Mouse (Mus musculus): ENCODE results near the gene Ift81. TPM values are rescaled to one million over a fixed set of nuclear protein-coding genes. Genes with fewer than 3 reads are reported as not detected.
A peak's percentile ranks its signal among the peaks of the same experiment; 100 is the strongest.

Ift81 gene
- polyA plus RNA-seq, 1 experiment from 2014 or later, result 37.2 TPM

DNA sequence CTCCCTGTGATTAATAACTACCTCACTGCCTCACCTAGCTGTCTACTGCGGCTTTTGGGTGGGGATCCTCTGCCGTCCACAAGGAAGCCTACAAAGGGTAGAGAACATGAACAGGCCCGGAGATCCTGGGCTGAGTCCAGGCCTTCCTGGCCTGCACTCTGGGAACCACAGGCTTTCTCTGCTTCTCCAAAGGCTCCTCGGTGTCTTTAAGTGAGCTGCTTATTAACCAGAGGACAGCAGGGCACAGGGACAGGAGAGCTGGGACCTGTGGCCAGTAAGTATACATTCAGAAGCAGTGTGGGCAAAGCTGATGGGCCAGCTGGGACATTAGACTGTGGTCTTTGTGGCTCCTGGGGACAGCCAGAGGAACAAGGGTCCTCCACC lies 89.5 kb downstream of the Ift81 start:
- H3K4me2 ChIP-seq, result no peak overlapping the region
- H3K9me3 ChIP-seq, result no peaks in the 10 kb centered on the region
- no peaks in the 10 kb centered on the region for H3K27me3 ChIP-seq (replicated peaks)
- no peak overlapping the region for H3K9ac ChIP-seq
- peaks cover 47% of the 10 kb centered on the region for H3K4me1 ChIP-seq
- WGBS, result 57% methylated on average over 4 of the region's 4 CpGs
- ATAC-seq (ENCODE audit: insufficient read depth, low FRiP score, low read depth), result no peak
- H3K4me3 ChIP-seq (replicated peaks), result no peak overlapping the region
- peak overlapping the region; percentile 79 for H3K27ac ChIP-seq
- no peaks in the 10 kb centered on the region for H3K36me3 ChIP-seq

DNA sequence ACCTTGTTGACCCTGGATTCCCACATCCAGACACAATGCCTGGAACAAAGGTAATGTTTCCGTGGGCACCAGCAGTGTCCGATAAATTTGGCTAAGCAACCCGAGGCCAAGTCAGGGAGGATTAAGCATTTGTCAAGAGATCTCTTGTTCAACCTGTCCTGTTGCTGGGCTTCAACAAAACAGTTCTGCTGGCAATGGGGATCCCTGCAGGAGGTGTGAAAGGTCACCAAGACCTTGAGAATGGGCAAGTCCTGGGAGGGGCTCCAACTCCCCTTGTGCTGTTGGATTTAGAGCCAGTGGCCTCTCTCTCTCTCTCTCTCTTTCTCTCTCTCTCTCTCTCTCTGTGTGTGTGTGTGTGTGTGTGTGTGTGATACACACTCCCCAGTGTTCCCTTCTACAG lies 90.1 kb downstream of the Ift81 start:
- Histone ChIP-seq H3K4me2 (no peak overlapping the region), H3K9ac (no peak overlapping the region), H3K4me3 (replicated peaks) (no peak overlapping the region), H3K9me3 (no peaks in the 10 kb centered on the region), H3K4me1 (peaks cover 41% of the 10 kb centered on the region), H3K36me3 (no peaks in the 10 kb centered on the region), H3K27me3 (replicated peaks) (no peaks in the 10 kb centered on the region), H3K27ac (peak overlapping the region; percentile 79)
- 69% methylated on average over 3 of the region's 3 CpGs for WGBS
- no peak for ATAC-seq (ENCODE audit: insufficient read depth, low FRiP score, low read depth)

DNA sequence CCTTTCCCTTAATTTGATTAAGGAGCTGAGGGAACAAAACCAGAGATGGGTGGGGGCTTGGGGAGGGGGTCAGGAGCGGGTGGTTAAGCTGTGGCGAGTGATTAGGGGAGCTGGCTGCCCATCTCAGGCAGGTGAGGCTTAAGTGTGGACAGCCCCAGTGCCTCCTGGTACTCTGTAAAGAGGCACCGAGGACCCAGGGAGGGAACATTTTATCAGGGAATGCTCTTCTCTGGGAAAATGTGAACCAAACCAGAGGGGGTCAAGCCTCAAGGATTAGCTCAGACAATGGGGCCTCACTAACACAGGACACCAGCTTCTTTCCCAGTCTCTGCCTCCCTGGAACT lies 93.2 kb downstream of the Ift81 start:
- Histone ChIP-seq H3K4me1 (peaks cover 25% of the 10 kb centered on the region), H3K9ac (no peak overlapping the region), H3K9me3 (no peaks in the 10 kb centered on the region), H3K27me3 (replicated peaks) (no peaks in the 10 kb centered on the region), H3K36me3 (no peaks in the 10 kb centered on the region), H3K4me3 (replicated peaks) (no peak overlapping the region), H3K27ac (no peak overlapping the region), H3K4me2 (no peak overlapping the region)
- no peak for ATAC-seq (ENCODE audit: insufficient read depth, low FRiP score, low read depth)
- 54% methylated on average over 3 of the region's 3 CpGs for WGBS

DNA sequence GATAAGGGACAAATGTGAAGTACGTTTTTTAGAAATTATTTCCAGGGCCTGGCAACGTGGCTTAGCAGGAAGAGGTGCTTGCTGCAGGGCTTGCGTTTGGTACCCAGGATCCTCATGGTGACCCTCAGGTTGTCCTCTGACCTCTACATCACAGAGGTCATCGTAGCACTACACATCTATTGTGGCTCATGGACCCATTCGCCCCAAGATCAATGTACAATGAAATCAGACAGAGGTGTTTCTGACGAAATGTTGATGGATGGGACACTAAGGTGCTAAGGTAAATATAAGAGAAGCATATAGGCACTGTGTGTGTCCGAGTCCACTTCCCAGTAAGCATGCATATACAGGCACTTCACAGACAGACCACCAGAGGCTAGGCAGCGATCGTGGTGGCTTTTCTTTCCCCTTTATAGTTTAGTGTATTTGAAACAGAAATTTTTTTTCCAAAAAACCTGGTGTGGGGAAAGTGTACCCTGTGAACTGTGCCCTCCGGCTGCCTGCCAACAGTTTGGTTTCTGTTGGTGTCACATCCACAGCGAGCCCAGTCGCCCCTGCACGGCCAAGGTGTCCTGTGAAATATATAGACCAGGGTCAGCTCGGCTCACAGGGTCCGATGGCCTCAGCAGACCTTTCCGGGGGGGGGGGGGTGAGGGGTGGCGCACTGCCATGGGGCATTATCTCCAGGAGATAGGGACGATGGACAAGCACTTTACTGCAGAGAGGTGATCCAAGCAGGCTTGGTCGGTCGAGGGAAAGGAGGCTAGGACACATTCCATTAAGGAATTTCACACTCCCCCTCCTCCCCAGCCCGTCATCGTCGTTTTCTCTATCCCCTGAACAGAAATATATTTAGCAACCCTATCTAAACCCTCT lies 93.8 kb downstream of the Ift81 start:
- WGBS, result 45% methylated on average over 23 of the region's 23 CpGs
- H3K4me3 ChIP-seq (replicated peaks), result no peak overlapping the region
- no peaks in the 10 kb centered on the region for H3K27me3 ChIP-seq (replicated peaks)
- H3K9ac ChIP-seq, result no peak overlapping the region
- no peak overlapping the region for H3K27ac ChIP-seq
- no peaks in the 10 kb centered on the region for H3K9me3 ChIP-seq
- no peaks in the 10 kb centered on the region for H3K36me3 ChIP-seq
- no peak for ATAC-seq (ENCODE audit: insufficient read depth, low FRiP score, low read depth)
- peaks cover 21% of the 10 kb centered on the region for H3K4me1 ChIP-seq
- no peak overlapping the region for H3K4me2 ChIP-seq

DNA sequence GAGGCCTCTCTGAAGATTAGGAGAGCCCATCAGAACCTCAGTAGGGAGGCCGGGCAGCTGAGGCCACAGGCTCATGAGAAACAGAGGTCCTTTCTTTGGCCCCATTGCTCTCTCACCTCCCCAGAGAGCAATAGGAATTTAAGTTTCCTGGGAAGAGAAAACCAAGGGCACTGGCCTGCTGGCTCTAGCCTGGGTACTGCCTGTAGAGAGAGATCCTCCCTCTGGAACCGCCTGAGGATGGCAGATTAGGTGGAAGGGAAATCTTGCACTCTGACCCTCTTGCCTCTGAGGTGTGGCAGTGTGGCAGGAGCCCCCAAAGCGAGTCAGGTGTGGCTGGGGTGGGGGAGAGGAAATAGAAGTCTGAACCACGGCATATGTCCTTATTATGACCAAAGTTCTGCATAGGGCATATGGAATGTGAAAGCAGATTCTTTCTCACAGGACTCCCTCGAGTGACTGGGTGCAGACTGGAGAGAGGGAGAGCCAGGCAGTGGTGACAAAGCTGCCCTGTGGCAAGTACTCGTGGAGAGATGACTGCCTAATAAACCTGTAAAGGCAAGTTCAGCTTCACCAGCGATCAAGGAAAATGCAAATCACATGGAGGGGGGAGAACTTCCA lies 95.2 kb downstream of the Ift81 start:
- H3K4me2 ChIP-seq, result no peak overlapping the region
- no peak overlapping the region for H3K9ac ChIP-seq
- no peak for ATAC-seq (ENCODE audit: insufficient read depth, low FRiP score, low read depth)
- H3K9me3 ChIP-seq, result no peaks in the 10 kb centered on the region
- H3K4me1 ChIP-seq, result peaks cover 19% of the 10 kb centered on the region
- H3K4me3 ChIP-seq (replicated peaks), result no peak overlapping the region
- no peaks in the 10 kb centered on the region for H3K27me3 ChIP-seq (replicated peaks)
- 50% methylated on average over 7 of the region's 7 CpGs for WGBS
- H3K36me3 ChIP-seq, result no peaks in the 10 kb centered on the region
- no peak overlapping the region for H3K27ac ChIP-seq

DNA sequence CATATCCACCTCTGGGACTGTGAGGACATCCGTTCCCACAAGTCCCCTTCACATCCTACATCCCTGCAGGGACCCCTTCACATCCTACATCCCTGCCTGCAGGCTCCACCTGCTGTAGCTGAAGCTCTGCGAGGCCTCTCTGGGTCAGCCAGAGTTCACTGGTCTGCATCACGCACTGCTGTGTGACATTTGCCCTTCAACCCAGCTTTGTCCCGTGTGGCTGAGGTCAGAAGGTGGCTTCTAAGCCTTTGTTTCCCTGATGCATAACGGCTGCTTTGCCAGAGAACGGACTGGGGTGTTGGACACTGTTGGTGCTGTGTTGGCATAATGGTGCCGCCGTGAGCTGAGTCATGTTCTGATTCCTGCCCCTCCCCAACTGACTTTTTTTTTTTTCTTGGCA lies 96.1 kb downstream of the Ift81 start:
- 0 out of 2 replicates have a peak, but pooled peaks have one; percentile 19 for ATAC-seq (ENCODE audit: insufficient read depth, low FRiP score, low read depth)
- Histone ChIP-seq H3K4me3 (replicated peaks) (no peak overlapping the region), H3K27ac (no peak overlapping the region), H3K4me2 (no peak overlapping the region), H3K9ac (no peak overlapping the region), H3K4me1 (peaks cover 26% of the 10 kb centered on the region), H3K36me3 (no peaks in the 10 kb centered on the region), H3K27me3 (replicated peaks) (no peaks in the 10 kb centered on the region), H3K9me3 (no peaks in the 10 kb centered on the region)
- 29% methylated on average over 8 of the region's 8 CpGs for WGBS

DNA sequence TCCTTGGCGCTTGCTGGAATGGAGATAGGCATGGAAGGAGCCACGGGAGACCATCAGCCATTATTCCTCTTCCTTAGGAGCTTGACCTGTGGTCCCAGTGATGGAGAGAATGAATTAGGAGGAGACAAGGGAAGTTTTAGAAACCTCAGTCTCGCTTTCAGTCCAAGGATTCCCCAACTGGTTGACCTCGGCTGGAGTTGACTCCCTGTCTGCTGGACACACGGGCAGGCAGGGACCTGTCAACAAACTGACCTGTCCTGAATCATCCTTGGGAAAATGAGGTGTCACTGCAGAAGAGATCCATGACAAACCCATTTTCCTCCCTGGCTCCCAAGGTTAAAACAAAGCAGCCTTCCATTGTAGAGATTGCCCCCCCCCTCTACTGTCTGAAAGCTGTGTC lies 97.4 kb downstream of the Ift81 start:
- Histone ChIP-seq H3K27ac (no peak overlapping the region), H3K9me3 (no peaks in the 10 kb centered on the region), H3K4me1 (peaks cover 26% of the 10 kb centered on the region), H3K27me3 (replicated peaks) (no peaks in the 10 kb centered on the region), H3K9ac (no peak overlapping the region), H3K4me2 (no peak overlapping the region), H3K36me3 (no peaks in the 10 kb centered on the region), H3K4me3 (replicated peaks) (no peak overlapping the region)
- 82% methylated on average over 5 of the region's 5 CpGs for WGBS
- ATAC-seq (ENCODE audit: insufficient read depth, low FRiP score, low read depth), result no peak

DNA sequence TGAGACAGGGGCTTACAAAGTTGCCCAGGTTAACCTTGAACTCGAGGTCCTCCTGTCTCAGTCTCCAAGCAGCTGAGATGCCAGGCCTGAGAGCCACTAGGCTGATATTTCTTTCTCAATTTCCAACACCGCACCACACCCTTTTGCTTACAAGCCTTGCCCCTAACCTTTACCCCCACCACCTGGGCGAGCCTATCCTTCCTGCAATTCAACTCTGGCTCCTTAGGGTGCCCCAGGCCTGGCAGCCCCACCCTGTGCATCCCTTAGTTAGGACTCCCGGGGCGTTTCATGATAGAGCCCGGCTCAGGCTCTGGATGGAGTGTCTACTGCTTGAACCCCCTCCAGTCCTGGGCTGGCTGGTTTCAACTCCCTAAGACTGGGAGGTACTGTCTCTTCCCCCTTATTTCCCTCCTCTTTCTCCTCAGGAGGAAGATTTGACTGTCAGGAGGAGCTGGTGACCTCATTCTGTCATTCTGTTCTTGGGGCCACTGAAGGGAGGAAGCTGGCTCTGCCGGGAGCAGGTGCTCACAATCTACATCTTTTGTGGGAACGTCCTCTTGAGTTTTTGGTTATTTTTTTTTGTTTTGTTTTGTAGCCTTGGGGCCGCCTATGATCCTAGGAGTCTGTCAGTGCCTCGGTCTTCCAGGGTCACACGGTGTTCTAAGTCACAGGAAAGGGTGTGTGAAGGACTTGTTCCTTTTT lies 98.1 kb downstream of the Ift81 start:
- no peak for ATAC-seq (ENCODE audit: insufficient read depth, low FRiP score, low read depth)
- Histone ChIP-seq H3K9me3 (no peaks in the 10 kb centered on the region), H3K4me1 (peaks cover 32% of the 10 kb centered on the region), H3K4me3 (replicated peaks) (no peak overlapping the region), H3K27me3 (replicated peaks) (no peaks in the 10 kb centered on the region), H3K4me2 (no peak overlapping the region), H3K9ac (no peak overlapping the region), H3K36me3 (no peaks in the 10 kb centered on the region), H3K27ac (no peak overlapping the region)
- 72% methylated on average over 11 of the region's 11 CpGs for WGBS

DNA sequence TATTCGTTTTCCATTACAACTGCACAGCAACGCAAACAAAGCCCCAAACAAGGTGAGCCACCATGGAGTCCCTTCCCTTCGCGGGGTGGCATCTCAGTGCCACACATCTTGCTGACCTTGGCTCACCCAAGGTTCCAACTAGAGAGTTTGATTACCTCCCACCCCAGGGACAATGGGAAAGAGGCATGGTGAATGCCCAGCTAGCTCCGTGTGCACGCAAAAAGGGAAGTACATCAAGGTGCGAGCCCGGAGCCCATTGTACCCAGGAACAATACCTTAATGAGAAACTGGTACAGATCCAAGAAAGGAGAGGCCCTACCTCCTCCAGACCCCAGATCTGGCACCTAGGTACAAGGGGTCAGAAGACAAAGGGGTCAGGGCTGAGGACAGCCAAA lies 100.2 kb downstream of the Ift81 start:
- no peaks in the 10 kb centered on the region for H3K9me3 ChIP-seq
- H3K27me3 ChIP-seq (replicated peaks), result no peaks in the 10 kb centered on the region
- WGBS, result 42% methylated on average over 8 of the region's 8 CpGs
- H3K36me3 ChIP-seq, result no peaks in the 10 kb centered on the region
- peak overlapping the region; percentile 30; the same call in 1 of the 2 replicates for H3K4me2 ChIP-seq
- no peak overlapping the region for H3K27ac ChIP-seq
- no peak for ATAC-seq (ENCODE audit: insufficient read depth, low FRiP score, low read depth)
- no peak overlapping the region for H3K4me3 ChIP-seq (replicated peaks)
- no peak overlapping the region for H3K9ac ChIP-seq
- H3K4me1 ChIP-seq, result peaks cover 39% of the 10 kb centered on the region

DNA sequence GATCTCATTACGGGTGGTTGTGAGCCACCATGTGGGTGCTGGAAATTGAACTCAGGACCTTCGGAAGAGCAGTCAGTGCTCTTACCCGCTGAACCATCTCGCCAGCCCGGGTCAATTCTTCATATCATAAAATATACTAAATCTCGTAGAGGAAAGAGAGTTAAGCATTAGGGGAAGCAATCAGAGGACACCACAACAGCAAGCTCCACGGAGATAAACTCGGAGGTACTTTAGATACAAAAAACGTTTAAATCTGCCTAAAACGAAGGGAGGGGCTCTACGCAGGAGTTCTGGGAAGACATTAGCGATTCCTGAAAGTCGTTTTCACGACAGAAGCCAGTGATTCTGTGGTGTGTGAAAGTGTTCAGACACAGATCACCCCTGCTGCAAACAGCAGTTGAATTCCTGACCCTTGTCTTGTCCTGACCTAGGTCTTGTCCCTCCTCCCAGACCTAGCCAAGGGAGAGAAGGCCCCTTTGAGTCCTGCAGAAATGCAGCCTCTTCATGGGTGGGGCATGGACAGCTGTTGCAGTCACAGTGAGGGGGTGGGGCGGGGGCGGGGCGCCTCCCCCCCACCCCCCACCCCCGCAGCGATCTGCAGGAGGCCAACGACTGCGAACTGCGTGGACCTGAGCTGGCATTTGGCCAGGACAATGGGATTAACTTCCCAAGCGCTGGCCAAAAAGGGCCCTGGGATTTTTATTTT lies 100.7 kb downstream of the Ift81 start:
- peak overlapping the region; percentile 30; the same call in 1 of the 2 replicates for H3K4me2 ChIP-seq
- H3K27ac ChIP-seq, result no peak overlapping the region
- H3K4me3 ChIP-seq (replicated peaks), result no peak overlapping the region
- H3K9me3 ChIP-seq, result no peaks in the 10 kb centered on the region
- H3K36me3 ChIP-seq, result no peaks in the 10 kb centered on the region
- no peaks in the 10 kb centered on the region for H3K27me3 ChIP-seq (replicated peaks)
- ATAC-seq (ENCODE audit: insufficient read depth, low FRiP score, low read depth), result no peak
- 37% methylated on average over 23 of the region's 23 CpGs for WGBS
- H3K4me1 ChIP-seq, result peaks cover 33% of the 10 kb centered on the region
- H3K9ac ChIP-seq, result no peak overlapping the region

DNA sequence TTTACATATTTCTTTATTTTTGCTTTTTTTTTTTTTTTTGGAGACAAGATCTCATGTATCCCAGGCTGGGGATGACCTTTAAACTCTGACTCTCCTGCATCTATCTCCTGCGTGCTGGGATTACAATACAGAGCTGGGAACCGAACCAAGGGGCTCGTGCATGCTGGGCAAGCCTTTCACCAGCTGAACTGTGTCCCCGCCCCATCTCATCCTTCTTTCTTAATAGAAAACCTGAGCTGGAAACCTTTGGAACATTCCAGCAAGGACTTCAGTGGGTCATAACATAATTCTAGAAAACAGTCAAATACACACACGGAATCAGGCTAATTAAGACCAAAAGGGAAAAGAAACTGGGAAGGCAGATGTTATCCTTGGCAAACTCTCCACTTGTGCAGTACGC lies 102.3 kb downstream of the Ift81 start:
- no peaks in the 10 kb centered on the region for H3K27me3 ChIP-seq (replicated peaks)
- H3K9me3 ChIP-seq, result no peaks in the 10 kb centered on the region
- H3K4me2 ChIP-seq, result 0 out of 2 replicates have a peak overlapping the region, but pooled peaks have one; percentile 38
- peaks cover 28% of the 10 kb centered on the region for H3K4me1 ChIP-seq
- H3K27ac ChIP-seq, result no peak overlapping the region
- WGBS, result 58% methylated on average over 6 of the region's 6 CpGs
- H3K4me3 ChIP-seq (replicated peaks), result no peak overlapping the region
- H3K9ac ChIP-seq, result no peak overlapping the region
- ATAC-seq (ENCODE audit: insufficient read depth, low FRiP score, low read depth), result no peak
- no peaks in the 10 kb centered on the region for H3K36me3 ChIP-seq

All from stomach, embryonic 15.5 days (tissue).